Mouse (Mus musculus) fibroblast of lung, adult 2 months (primary cell): ENCODE measurements around the gene Pld2.
"Not testable (repeated sequence)": the region's sequence is repeated elsewhere in the genome, so short reads cannot be mapped to it uniquely, and the experiment has no call there.

Experiments used
- DNase-seq: peaks from one replicate; pipeline ENCODE4 v3.0.0-alpha.2; 2011; ENCODE audit warnings: low read depth

Pld2 gene

GRCm38 (mm10) chr11:70539877-70540587, at the start of gene Pld2:
Gene Pld2 (plus strand): TSS chr11:70540064.
- DNase-seq = peak; percentile 67

DNA sequence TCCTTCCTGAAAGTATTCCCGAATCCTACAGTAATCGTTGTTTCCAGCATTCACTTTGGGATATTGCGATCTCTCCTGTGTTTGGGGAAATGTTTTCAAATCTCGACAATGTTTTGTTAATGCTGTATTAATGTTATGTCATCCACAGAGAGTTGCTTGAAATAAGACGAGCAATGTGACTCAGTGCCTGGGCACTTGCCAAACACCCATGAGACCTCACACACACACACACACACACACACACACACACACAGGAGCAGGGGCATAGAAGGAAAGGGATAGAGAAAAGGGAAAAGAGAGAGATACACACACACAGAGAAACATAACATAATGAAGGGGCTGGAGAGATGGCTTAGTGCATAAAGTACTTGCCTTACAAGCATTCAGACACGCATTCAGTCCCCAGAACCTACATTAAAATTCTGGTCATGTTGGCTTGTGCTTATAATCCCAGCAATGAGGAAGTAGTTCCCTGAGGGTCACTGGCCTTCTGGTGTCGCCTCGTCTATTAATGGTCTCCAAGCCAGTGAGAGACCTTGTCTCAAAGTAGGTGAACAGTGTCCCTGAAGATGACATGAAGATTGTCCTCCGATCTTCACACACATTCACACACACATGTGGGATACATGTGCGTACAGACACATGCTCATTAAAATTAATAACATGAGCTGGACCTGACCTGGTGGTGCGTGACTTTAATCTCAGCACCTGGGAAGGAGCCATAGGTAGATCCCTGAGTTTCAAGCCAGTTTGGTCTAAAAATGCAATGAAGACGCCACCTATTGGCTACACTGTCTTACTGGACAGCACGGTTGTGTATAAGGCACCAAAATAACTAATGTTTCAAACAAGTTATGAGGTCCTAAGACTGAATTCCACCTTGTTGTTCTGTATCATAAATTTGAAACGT, 40.0 kb upstream of the Pld2 start:
- no peak for DNase-seq

GRCm38 (mm10) chr11:70500476-70500812, 39.4 kb upstream of the Pld2 start:
- no peak for DNase-seq

DNA sequence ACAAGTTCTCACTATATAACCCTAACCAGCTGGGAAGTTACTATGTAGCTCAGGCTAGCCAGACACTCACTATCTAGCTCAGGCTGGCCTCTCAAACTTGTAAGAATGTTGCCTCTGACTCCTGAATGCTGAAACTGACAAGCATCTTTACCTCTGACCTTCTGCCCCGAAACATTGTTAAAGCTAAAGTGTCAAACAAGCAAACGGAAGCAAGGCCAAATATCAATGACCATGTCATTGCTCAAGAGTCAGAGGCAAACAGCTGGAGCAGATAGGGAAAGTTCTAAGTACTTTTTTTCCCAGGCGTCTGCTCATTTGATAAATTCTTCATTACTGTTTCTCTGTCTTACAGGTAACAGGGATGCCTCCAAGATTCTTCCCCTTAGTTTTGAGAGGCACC, 37.8 kb upstream of the Pld2 start:
- DNase-seq = no peak

- DNase-seq = no peak
Measured at GRCm38 (mm10) chr11:70504970-70505369, 34.9 kb upstream of the Pld2 start, which contains the start of gene Tm4sf5. Gene Tm4sf5 (plus strand): TSS chr11:70505244.

GRCm38 (mm10) chr11:70506385-70506784, 33.5 kb upstream of the Pld2 start:
- DNase-seq = no peak

DNA sequence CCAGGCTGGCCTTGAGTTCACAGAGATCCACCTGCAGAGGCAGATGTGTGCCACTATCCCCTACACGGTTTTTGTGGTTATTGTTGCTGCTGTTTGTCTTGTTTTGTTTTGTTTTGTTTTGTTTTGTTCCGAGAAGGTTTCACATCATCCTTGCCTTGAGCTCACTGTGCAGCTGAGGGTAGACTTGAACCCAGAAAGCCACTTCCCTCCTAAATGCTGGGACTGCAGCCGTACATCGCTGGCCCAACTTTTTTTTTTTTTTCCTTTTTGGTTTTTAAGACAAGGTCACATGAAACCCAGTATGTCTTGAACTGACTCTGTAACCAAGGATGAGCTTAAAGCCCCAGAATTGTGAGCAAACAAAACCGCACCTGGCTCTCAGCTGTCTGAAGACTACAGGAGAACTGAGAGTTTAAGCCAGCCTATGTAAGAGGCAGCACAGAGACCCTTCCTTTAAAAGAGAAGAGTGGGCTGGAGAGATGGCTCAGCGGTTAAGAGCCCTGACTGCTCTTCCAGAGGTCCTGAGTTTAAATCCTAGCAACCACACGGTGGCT, 32.8 kb upstream of the Pld2 start:
- no peak for DNase-seq

- DNase-seq = no peak
Measured at GRCm38 (mm10) chr11:70509753-70510564, 29.9 kb upstream of the Pld2 start.

GRCm38 (mm10) chr11:70511242-70511641, 28.6 kb upstream of the Pld2 start:
- no peak for DNase-seq

DNA sequence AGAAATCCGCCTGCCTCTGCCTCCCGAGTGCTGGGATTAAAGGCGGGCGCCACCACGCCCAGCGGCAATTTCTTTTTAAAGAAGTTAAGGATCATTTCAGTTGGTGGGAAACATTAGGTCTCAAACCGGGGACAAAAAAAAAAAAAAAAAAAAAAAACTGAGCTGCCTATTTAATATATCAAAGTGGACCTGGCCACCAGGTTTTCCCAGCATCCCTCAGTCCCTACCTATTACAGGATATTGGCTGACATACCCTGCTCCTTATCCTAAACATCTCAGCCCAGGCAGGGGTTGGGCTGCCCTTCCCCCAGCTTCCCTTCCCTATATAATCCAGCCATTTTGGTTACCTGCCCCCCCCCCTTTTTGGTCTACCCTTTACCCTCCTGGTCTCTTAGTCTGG, 28.0 kb upstream of the Pld2 start:
- DNase-seq = no peak

GRCm38 (mm10) chr11:70512709-70513342, 27.0 kb upstream of the Pld2 start:
- DNase-seq = no peak

DNA sequence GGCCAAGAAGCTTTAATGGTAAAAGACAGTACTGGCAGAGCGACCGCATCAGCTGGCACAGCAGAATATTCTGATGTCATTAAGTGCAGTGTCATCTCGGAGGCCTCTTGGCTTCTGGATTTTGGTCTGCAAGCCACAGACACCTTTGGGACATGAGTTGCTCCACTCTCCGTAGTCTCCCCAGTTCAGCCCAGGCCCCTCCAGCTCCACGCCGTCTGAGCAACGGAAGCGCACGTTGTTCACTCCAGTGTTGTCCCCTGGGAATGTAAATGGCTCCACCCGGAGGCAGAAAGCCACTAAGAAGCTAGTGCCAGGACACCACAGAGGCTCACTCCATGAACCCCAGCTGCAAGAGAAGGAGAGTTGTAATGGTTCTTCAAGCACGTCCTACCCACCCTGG, 26.3 kb upstream of the Pld2 start:
- no peak for DNase-seq

DNA sequence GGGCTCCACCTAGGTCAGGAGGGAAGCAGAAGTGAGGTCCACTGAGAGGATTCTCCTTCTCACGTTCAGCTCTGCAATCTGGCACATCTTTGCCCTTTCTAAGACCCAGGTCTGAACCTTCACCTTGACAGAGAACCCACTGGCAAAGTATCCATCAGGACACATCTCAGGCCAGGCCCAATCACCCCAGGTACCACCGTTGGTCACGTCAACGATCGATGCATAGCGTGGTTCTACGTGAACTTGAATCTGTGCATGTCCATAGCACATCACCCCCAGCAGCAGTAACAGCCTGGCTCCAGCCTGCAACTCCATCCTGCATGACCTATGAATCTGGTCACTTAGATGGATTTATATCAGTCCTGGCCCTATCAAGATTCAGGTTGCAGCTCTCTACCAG, 25.6 kb upstream of the Pld2 start, which contains the start of gene Vmo1:
Gene Vmo1 (minus strand): TSS at position 329 of the 400 bp plus-strand sequence.
- no peak for DNase-seq

DNA sequence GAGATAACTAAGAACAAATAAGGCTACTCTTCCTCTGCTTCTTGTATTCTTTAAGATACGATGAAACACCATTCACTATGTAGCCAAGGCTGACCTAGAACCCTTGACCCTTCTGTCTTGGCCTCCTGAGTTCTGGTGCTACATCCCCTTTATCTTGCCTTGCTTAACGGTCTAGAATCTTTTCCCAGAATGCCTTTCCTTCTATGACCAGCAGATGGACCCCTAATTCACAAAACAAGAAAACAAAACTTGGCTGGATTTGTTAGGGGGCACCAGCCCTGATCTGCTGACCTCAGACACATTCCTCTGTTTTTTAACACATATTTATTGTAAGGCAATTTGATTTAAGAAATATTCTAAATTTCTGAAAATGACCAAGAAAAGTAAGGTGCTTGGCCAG, 23.5 kb upstream of the Pld2 start:
- DNase-seq = no peak

DNA sequence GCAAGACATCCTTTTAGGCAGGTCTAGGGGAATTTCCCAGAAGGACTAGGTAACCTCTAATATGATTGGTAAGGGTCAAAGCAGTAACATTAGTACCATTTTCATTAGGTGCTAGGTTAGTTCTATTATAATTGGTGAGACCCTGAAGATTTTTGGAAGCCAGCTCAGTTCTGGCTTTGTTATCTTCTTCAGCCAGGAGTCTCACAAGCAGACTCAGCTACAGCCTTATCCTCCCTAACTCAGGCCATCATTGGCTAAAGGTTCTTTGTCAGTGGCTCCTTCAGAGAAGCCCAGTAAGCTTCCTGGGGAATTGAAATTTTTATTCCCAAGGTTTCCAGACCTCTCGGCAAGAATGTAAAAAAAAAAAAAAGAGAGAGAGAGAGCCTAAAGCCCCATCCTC, 21.4 kb upstream of the Pld2 start:
- no peak for DNase-seq

DNA sequence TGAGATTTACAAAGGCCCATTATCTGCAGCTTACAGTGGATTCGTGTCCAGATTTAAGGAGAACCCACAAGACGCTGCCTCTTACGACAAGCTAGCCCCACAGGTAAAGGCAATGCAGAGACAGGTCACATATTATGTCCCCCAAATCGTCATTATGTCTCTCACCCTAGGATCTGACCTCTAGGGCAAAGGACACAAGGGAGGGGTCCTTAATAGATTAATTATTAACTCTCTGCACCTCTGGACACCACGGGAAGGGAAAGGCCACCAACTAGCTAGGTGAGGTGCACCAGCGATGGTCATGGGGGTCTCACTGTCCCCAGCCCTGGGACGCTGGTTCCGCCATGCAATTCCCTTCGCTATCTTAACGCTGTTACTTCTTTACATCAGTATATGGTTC, 20.9 kb upstream of the Pld2 start, which contains the start of gene Gltpd2:
Gene Gltpd2 (plus strand): TSS at position 274 of the 400 bp plus-strand sequence.
- DNase-seq = no peak

DNA sequence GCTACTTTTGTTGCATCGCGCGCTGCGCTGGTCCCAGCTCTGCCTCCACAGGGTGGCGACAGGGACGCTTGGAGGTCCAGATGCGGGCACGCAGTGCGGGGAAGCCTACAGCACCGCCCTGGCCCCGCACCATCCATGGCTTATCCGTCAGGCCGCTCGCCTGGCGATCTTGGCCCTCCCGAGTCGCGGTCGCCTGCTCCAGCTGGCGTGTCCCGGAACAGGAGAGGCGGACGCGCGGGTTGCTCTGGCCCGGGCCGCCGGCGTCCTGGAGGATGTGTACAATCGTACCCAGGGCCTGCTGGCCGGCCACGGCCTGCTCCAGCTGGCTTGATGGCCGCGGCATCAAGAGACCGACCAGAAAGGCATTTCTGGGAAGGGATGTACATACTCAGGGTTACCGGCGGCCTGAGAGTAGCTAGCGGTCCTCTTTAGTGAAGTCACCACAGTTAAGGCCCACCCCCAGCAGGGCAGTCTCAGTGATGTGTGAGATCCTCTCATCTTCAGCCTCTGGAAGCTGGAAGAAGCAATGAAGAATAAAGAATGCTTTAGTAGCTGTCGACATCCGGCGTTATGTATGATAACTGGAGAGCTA, 19.6 kb upstream of the Pld2 start:
- no peak for DNase-seq

DNA sequence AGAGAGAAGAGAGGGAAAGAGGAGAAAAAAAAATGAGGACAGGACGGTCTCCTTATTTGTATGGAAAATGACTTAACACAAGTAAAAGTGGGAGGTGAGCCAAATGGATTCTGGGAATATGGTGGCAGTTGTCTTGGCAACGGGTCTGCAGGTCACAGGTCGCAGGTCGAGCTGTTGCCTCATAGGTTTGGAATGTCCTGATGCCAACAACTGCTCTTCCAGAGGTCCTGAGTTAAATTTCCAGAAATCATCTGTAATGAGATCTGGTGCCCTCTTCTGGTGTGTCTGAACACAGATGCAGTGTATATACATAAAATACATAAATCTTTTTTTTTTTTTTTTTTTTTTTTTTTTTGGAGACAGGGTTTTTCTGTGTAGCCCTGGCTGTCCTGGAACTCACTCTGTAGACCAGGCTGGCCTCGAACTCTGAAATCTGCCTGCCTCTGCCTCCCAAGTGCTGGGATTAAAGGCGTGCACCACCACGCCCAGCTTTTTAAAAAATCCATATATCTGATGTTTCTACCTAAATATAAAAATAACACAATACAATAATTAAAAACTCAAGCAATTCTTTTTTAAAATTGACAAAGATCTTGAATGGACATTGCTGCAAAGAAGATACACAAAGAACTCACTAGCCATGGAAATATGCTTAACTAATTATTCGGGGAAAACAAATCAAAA, 16.4 kb upstream of the Pld2 start:
- DNase-seq = not testable (repeated sequence)

DNA sequence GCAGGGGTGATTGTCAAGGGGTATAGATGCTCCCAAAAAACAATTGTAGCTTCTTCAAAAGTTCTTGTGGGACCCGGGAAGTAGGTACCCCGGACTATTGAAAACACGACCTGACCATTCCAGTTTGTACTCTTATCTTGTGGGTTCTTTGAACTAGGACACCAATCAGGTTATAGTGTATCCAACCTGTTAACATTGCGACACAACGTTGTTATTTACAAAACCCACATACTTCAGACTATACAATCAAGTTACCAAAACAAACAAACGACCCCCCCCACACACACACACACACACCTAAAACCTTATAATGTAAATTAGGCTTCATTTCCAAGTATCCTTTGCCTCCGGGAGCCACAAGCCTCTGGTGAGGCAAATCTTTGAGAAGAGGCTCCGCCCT, 15.1 kb upstream of the Pld2 start:
- no peak for DNase-seq

DNA sequence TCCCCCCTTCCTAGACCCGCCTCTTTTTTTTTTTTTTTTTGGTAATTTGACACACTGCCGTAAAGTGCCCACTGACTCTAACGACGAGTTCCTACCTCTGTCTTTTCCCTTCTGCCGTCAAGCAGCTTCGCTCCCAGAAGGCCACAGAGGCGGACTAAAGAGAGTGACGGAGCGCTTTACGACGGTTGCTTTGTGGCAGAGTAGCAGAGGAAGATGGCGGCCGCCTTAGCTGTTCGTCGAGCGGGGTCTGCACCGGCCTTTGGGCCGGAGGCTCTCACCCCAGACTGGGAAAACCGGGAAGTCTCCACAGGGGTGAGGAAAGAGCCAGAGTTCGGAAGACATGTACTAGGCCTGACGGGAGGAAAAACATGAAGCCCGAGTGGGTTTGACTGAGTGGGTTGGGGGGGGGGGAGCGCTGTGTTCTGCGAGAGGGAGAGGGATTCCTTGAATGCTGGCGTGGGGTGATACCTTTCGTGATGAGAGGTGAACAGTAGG, 14.6 kb upstream of the Pld2 start, which contains the start of gene Psmb6:
Gene Psmb6 (plus strand): TSS at position 184 of the 495 bp plus-strand sequence.
- DNase-seq = peak; percentile 94
